Mouse (Mus musculus): ENCODE data around the gene Olfr1115.
"Not testable (repeated sequence)": the region's sequence is repeated elsewhere in the genome, so short reads cannot be mapped to it uniquely, and the experiment has no call there.

Olfr1115 gene

DNA sequence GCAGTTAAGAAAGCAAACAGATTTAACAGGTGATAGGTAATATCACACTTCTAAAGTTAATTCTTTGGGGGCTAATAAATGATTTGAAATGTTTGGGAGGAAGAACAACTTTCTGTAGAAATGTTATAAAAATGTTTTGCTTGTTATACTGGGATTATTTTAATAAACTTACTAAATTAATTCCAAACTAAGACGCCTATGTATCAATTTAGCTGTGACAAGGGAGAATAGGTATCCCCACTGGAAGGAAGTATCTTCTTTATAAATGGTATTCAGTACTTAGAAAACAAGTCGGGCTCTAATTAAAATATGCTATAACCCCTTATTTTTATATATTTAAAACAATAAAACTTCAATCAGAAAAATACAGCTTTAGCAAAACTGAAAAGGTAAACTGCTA lies at the start of gene Olfr1115:
Gene Olfr1115 (plus strand): TSS at position 301 of the 400 bp plus-strand sequence.
- DNase-seq (ENCODE audit: low read depth, low spot score): no peak

- no peak for DNase-seq (ENCODE audit: low read depth, low spot score)
These were observed 39.1 kb upstream of the Olfr1115 start, which contains the start of gene Olfr1113 for GRCm38 (mm10) chr2:87208670-87209069. Gene Olfr1113 (plus strand): TSS chr2:87208970.

GRCm38 (mm10) chr2:87267234-87267633 lies 19.4 kb downstream of the Olfr1115 start, which contains the start of gene Olfr1116:
Gene Olfr1116 (plus strand): TSS chr2:87267534.
- DNase-seq (ENCODE audit: low read depth, low spot score): no peak

- DNase-seq (ENCODE audit: low read depth, low spot score): not testable (repeated sequence)
These were observed 46.2 kb downstream of the Olfr1115 start for GRCm38 (mm10) chr2:87293977-87294376.

Measured in brain, adult 2 months (tissue).